8 mouse cellular contexts compared by ENCODE assay signal in the genomic region with DNA sequence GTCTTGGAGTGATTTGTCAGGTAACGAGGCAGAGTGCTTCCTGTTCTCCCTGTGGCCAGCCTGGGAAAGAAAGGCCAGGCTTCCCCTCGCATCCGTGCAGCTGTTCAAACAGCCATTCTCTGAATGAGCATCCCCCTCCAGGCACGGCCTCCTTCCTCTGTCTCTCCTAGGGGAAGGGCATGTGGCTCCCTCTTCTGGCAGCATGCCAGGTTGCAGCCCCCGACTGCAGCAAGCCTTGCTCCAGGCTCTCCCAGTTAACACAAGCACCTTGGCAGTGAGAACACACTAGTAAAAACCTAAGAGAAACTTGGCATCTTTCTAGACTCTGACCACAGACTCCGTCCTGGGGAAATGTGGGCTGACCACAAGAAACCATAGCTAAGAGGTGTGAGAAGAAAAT. TPM values are rescaled to one million over a fixed set of nuclear protein-coding genes. Genes with fewer than 3 reads are reported as not detected.
DNase-seq lines count a peak whose midpoint lies in the region; ATAC-seq and TF ChIP-seq lines count a peak whose summit lies in the region.

No protein-coding gene starts in this region.

- no peak overlapping the region for H3K27ac ChIP-seq in forebrain, embryonic 11.5 days (ENCODE audit: low read depth, low read length)
- H3K27ac ChIP-seq in intestine, embryonic 16.5 days (ENCODE audit: low read length) = no peak overlapping the region
- H3K27ac ChIP-seq in limb, embryonic 13.5 days = peak overlapping the region; percentile 69
- H3K27ac ChIP-seq in testis, adult 2 months (ENCODE audit: control insufficient read depth, insufficient read depth, low read depth, low read length) = no peak overlapping the region

- peak; percentile 74 for DNase-seq in CD4-positive, CD25-positive, alpha-beta regulatory T cell, adult 2 months (ENCODE audit: low read depth, low spot score)
- no peak for DNase-seq in Patski (ENCODE audit: low read depth, low spot score)
- DNase-seq in forebrain, embryonic 11.5 days (ENCODE audit: low spot score) = peak; percentile 91
- DNase-seq in neural tube, embryonic 10.5 days (ENCODE audit: extremely low spot score, low spot score) = peak; percentile 86

- no peaks in the 10 kb centered on the region for H3K9me3 ChIP-seq in forebrain, embryonic 11.5 days (ENCODE audit: control insufficient read depth, low read length)
- no peaks in the 10 kb centered on the region for H3K9me3 ChIP-seq in intestine, embryonic 16.5 days (ENCODE audit: control insufficient read depth, low read length)
- no peaks in the 10 kb centered on the region for H3K9me3 ChIP-seq in limb, embryonic 13.5 days

- CTCF ChIA-PET in Patski (lab: Charles Lee) = no interaction called here

- no peak for ATAC-seq in CD4-positive, CD25-positive, alpha-beta regulatory T cell, adult 4 months
- no peak for ATAC-seq in Patski
- ATAC-seq in forebrain, embryonic 11.5 days (replicated peaks; ENCODE audit: low FRiP score) = no peak
- peak; percentile 57; the same call in 1 of the 2 replicates for ATAC-seq in intestine, embryonic 16.5 days
- peak; percentile 24; the same call in 1 of the 2 replicates for ATAC-seq in limb, embryonic 13.5 days (ENCODE audit: low FRiP score, low read depth)

- TF ChIP-seq CTCF in Patski (IDR thresholded peaks at IDR 0.05) = peak; percentile 62
- peak; percentile 45; the same call in 1 of the 2 replicates for TF ChIP-seq CTCF in testis, adult 2 months (IDR thresholded peaks at IDR 0.05; ENCODE audit: control insufficient read depth, insufficient read depth, insufficient replicate concordance, low read depth, low read length)

- H3K4me1 ChIP-seq in forebrain, embryonic 11.5 days (replicated peaks; ENCODE audit: control insufficient read depth, insufficient read depth, low read length) = peaks cover 3% of the 10 kb centered on the region; the same call in 1 of the 2 replicates
- no peaks in the 10 kb centered on the region for H3K4me1 ChIP-seq in intestine, embryonic 16.5 days (ENCODE audit: control insufficient read depth, insufficient read depth, low read length)
- peaks cover 48% of the 10 kb centered on the region for H3K4me1 ChIP-seq in limb, embryonic 13.5 days
- H3K4me1 ChIP-seq in testis, adult 2 months (ENCODE audit: control insufficient read depth, insufficient read depth, low read length) = no peaks in the 10 kb centered on the region

- no peak overlapping the region for H3K9ac ChIP-seq in forebrain, embryonic 11.5 days (ENCODE audit: low read length)
- H3K9ac ChIP-seq in intestine, embryonic 16.5 days (ENCODE audit: low read depth, low read length) = no peak overlapping the region
- no peak overlapping the region for H3K9ac ChIP-seq in limb, embryonic 13.5 days

- H3K27me3 ChIP-seq in Patski = no peaks in the 10 kb centered on the region
- H3K27me3 ChIP-seq in forebrain, embryonic 11.5 days (ENCODE audit: control insufficient read depth, insufficient read depth, low read length) = no peaks in the 10 kb centered on the region
- no peaks in the 10 kb centered on the region for H3K27me3 ChIP-seq in intestine, embryonic 16.5 days (replicated peaks; ENCODE audit: control insufficient read depth, insufficient read depth, low read length)
- H3K27me3 ChIP-seq in limb, embryonic 13.5 days = no peaks in the 10 kb centered on the region
- H3K27me3 ChIP-seq in testis, adult 2 months (ENCODE audit: control insufficient read depth, insufficient read depth, low read length) = no peaks in the 10 kb centered on the region

- TF ChIP-seq POLR2A in testis, adult 2 months (IDR thresholded peaks at IDR 0.05; ENCODE audit: control insufficient read depth, low read depth, low read length) = no peak

- no peaks in the 10 kb centered on the region; the same call in 1 of the 2 replicates for H3K36me3 ChIP-seq in forebrain, embryonic 11.5 days (ENCODE audit: control insufficient read depth, insufficient read depth, low read length)
- peaks cover 24% of the 10 kb centered on the region for H3K36me3 ChIP-seq in intestine, embryonic 16.5 days (ENCODE audit: control insufficient read depth, insufficient read depth, low read length)
- peaks cover 82% of the 10 kb centered on the region for H3K36me3 ChIP-seq in limb, embryonic 13.5 days
- H3K36me3 ChIP-seq in testis, adult 2 months (ENCODE audit: control insufficient read depth, insufficient read depth, low read length) = no peaks in the 10 kb centered on the region

- POLR2A ChIA-PET in Patski (lab: Charles Lee) = no interaction called here

- H3K4me2 ChIP-seq in forebrain, embryonic 11.5 days (ENCODE audit: low read depth, low read length, severe bottlenecking) = no peak overlapping the region
- no peak overlapping the region for H3K4me2 ChIP-seq in intestine, embryonic 16.5 days (ENCODE audit: low read depth, low read length)
- no peak overlapping the region for H3K4me2 ChIP-seq in limb, embryonic 13.5 days (replicated peaks)

- in situ Hi-C loops in Patski (cut with MboI; ENCODE audit: low pct_unique_long_range_greater_than_20kb) = no loop called here

- 17% methylated on average over 6 of the region's 6 CpGs for WGBS in forebrain, embryonic 11.5 days
- 17% methylated on average over 6 of the region's 6 CpGs for WGBS in intestine, embryonic 16.5 days
- WGBS in limb, embryonic 13.5 days = 9% methylated on average over 6 of the region's 6 CpGs

- H3K4me3 ChIP-seq in forebrain, embryonic 11.5 days (ENCODE audit: low read depth, low read length) = no peak overlapping the region
- no peak overlapping the region for H3K4me3 ChIP-seq in intestine, embryonic 16.5 days (ENCODE audit: low read length)
- H3K4me3 ChIP-seq in limb, embryonic 13.5 days = no peak overlapping the region
- H3K4me3 ChIP-seq in testis, adult 2 months (ENCODE audit: control insufficient read depth, low read depth, low read length) = no peak overlapping the region

RNA-seq across cellular contexts. Expression of a gene that starts 9.6 kb away (rescaled TPM):
- 100 to 1,000 TPM; 132 to 177 TPM for polyA plus RNA-seq in CD4-positive, CD25-positive, alpha-beta regulatory T cell, adult 4 months (2017; shearing (Covaris generic))
- polyA plus RNA-seq in Patski (2021) = 158 TPM
- 198 and 205 TPM in 2 replicates for polyA plus RNA-seq in forebrain, embryonic 11.5 days (2014; fragmentation: Nextera tagmentation; extraction: Ambion mirVana)
- polyA plus RNA-seq in intestine, embryonic 16.5 days (2015; fragmentation: Nextera tagmentation; extraction: Ambion mirVana) = 309 and 324 TPM in 2 replicates
- 217 and 221 TPM in 2 replicates for polyA plus RNA-seq in limb, embryonic 13.5 days (2015; fragmentation: Nextera tagmentation; extraction: Ambion mirVana)
- 19.3 and 21.5 TPM in 2 replicates for polyA plus RNA-seq in testis, adult 2 months (2012; rRNA removed)

RNA-seq across cellular contexts. Expression of a gene that starts 36.2 kb away (rescaled TPM):
- 10 to 100 TPM; 15.1 to 21.3 TPM for polyA plus RNA-seq in CD4-positive, CD25-positive, alpha-beta regulatory T cell, adult 4 months (2017; shearing (Covaris generic))
- 26.4 TPM for polyA plus RNA-seq in Patski (2021)
- 11.9 and 13.9 TPM in 2 replicates for polyA plus RNA-seq in forebrain, embryonic 11.5 days (2014; fragmentation: Nextera tagmentation; extraction: Ambion mirVana)
- 14.7 and 16.8 TPM in 2 replicates for polyA plus RNA-seq in intestine, embryonic 16.5 days (2015; fragmentation: Nextera tagmentation; extraction: Ambion mirVana)
- polyA plus RNA-seq in limb, embryonic 13.5 days (2015; fragmentation: Nextera tagmentation; extraction: Ambion mirVana) = 26.8 and 26.9 TPM in 2 replicates
- polyA plus RNA-seq in testis, adult 2 months (2012; rRNA removed) = 11.2 and 11.8 TPM in 2 replicates

RNA-seq across cellular contexts. Expression of a gene that starts 47.1 kb away (rescaled TPM):
- 1 to 10 TPM; 7.5 to 8.6 TPM for polyA plus RNA-seq in CD4-positive, CD25-positive, alpha-beta regulatory T cell, adult 4 months (2017; shearing (Covaris generic))
- polyA plus RNA-seq in Patski (2021) = 0.04 TPM
- 1.4 and 2.2 TPM in 2 replicates for polyA plus RNA-seq in forebrain, embryonic 11.5 days (2014; fragmentation: Nextera tagmentation; extraction: Ambion mirVana)
- polyA plus RNA-seq in intestine, embryonic 16.5 days (2015; fragmentation: Nextera tagmentation; extraction: Ambion mirVana) = 0.78 and 0.92 TPM in 2 replicates
- 2.0 TPM in 2 replicates for polyA plus RNA-seq in limb, embryonic 13.5 days (2015; fragmentation: Nextera tagmentation; extraction: Ambion mirVana)
- polyA plus RNA-seq in testis, adult 2 months (2012; rRNA removed) = 0.08 and 0.09 TPM in 2 replicates

Comparison
In these comparisons a context has a peak if more than half of its experiments do, and no peak if none do; other contexts are left out.
1. ATAC-seq: peak in intestine, embryonic 16.5 days (single experiment) and limb, embryonic 13.5 days (single experiment); none in CD4-positive, CD25-positive, alpha-beta regulatory T cell, adult 4 months (single experiment), Patski (single experiment) and forebrain, embryonic 11.5 days (single experiment).